Mouse (Mus musculus) forebrain, embryonic 16.5 days (tissue): ENCODE measurements around the gene Cds2. TPM values are rescaled to one million over a fixed set of nuclear protein-coding genes. Genes with fewer than 3 reads are reported as not detected.

Experiments used
- ATAC-seq: fragments of 200-750 bp; cut with Nextera tagmentation; 2 replicates; pipeline ENCODE4 v1.8.0; 2017; ENCODE audit warnings: mild to moderate bottlenecking, moderate library complexity
- H3K27ac ChIP-seq: fragments of 300-500 bp; sonication (generic); 2 replicates; pipeline ENCODE4 v1.5.1; 2014; ENCODE audit warnings: low read length, control low read depth
- H3K27me3 ChIP-seq: fragments of 300-500 bp; sonication (generic); replicated peaks from 2 replicates; pipeline ENCODE4 v1.6.1; 2014; ENCODE audit warnings: low read length; ENCODE audit not compliant: control insufficient read depth, insufficient read depth
- H3K36me3 ChIP-seq: fragments of 300-500 bp; sonication (generic); 2 replicates; pipeline ENCODE4 v1.6.1; 2014; ENCODE audit not compliant: control insufficient read depth, insufficient read depth
- H3K4me1 ChIP-seq: fragments of 300-500 bp; sonication (generic); replicated peaks from 2 replicates; pipeline ENCODE4 v1.6.1; 2014; ENCODE audit warnings: low read length; ENCODE audit not compliant: control insufficient read depth, insufficient read depth
- H3K4me2 ChIP-seq: fragments of 300-500 bp; sonication (generic); 2 replicates; pipeline ENCODE4 v1.6.1; 2014; ENCODE audit warnings: mild to moderate bottlenecking, low read length, control low read depth
- H3K4me3 ChIP-seq: fragments of 300-500 bp; sonication (generic); replicated peaks from 2 replicates; pipeline ENCODE4 v1.5.1; 2014; ENCODE audit warnings: mild to moderate bottlenecking, low read length, control low read depth
- H3K9ac ChIP-seq: fragments of 300-500 bp; sonication (generic); replicated peaks from 2 replicates; pipeline ENCODE4 v1.6.1; 2014; ENCODE audit warnings: low read depth, low read length, control low read depth
- H3K9me3 ChIP-seq: fragments of 300-500 bp; sonication (generic); 2 replicates; pipeline ENCODE4 v1.6.1; 2016; ENCODE audit warnings: low read length; ENCODE audit not compliant: control insufficient read depth
- WGBS: fragments of 180-500 bp; shearing (Covaris S2); extraction: QIAGEN DNeasy Blood & Tissue Kit; methylation state at CpG from one replicate; pipeline ENCODE4 v1.1.7; 2014; 5-methylcytosine and 5-hydroxymethylcytosine counted together
- polyA plus RNA-seq: library from polyadenylated mRNA; unstranded; fragments of >200 nt; fragmentation: Nextera tagmentation; extraction: Ambion mirVana; gene quantifications from 2 replicates; pipeline ENCODE4 v1.2.1, GENCODE M21; 2015

Cds2 gene
- polyA plus RNA-seq, 1 experiment from 2014 or later, result 27.9 TPM

DNA sequence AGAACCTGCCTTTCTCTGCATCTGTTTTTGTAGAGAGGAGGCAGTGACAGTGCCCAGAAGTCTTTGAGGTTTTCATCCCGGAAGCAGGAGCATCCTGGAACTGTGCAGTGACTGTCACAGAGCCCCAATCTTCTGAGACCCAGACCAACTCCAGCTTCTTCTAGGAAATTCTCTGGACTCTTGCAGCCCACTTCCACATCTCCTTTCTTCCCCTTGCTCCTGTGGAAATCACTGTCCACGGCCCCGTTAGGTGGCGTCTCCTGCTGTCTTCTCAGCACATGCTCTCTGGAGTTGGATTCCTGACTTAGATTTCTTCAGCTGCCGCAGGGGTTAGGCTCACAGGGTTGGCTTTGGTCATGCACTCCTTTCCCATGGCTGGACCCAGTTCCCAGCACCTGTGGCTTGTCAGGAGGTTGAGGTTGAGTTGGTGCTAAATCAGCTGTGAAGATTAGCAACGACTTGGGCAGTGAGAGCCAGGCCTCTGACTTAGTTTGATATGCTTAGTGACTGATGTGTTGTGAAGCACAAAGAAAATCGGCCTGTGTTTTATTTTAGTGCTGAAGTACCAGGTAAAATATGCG is 15.4 kb downstream of the Cds2 start:
- no peak for ATAC-seq
- whole genome bisulfite sequencing, result 79% methylated on average over 8 of the region's 8 CpGs
- Histone ChIP-seq H3K4me2 (no peak overlapping the region), H3K4me3 (no peak overlapping the region), H3K9ac (no peak overlapping the region), H3K4me1 (peaks cover 17% of the 10 kb centered on the region), H3K9me3 (no peaks in the 10 kb centered on the region), H3K36me3 (no peaks in the 10 kb centered on the region), H3K27ac (no peak overlapping the region), H3K27me3 (no peaks in the 10 kb centered on the region)

DNA sequence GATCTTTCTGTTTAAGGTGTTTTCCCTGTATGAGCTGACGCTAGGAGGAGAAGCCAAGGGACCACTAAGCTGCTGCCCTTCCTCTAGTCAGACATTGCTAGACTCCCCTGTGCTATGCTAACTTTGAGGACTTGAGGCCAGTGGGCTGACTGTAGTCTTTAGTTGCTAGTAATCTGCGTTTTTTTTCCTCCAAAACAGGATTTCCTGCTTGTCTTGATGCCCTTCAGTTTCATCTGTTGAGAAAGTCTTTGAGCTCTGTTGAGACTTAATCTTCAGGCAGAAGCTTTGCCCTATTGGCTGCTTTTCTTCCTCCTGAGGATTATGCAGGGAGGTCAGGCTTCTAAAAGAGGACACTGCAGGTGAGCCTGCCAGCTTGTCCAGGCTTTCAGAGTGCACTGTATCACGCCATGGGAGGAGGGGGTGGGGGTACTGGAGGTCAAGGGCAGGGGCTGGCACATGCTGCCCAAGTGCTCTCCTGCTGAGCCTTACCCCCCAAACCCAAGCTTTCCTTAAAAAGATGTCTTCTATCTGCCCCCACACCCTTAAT is 16.5 kb downstream of the Cds2 start:
- WGBS, result 55% methylated on average over 3 of the region's 3 CpGs
- no peaks in the 10 kb centered on the region for H3K36me3 ChIP-seq
- H3K4me2 ChIP-seq, result no peak overlapping the region
- peaks cover 23% of the 10 kb centered on the region for H3K4me1 ChIP-seq
- H3K9ac ChIP-seq, result no peak overlapping the region
- H3K27ac ChIP-seq, result no peak overlapping the region
- H3K4me3 ChIP-seq, result no peak overlapping the region
- no peaks in the 10 kb centered on the region for H3K27me3 ChIP-seq
- no peaks in the 10 kb centered on the region for H3K9me3 ChIP-seq
- no peak for ATAC-seq

DNA sequence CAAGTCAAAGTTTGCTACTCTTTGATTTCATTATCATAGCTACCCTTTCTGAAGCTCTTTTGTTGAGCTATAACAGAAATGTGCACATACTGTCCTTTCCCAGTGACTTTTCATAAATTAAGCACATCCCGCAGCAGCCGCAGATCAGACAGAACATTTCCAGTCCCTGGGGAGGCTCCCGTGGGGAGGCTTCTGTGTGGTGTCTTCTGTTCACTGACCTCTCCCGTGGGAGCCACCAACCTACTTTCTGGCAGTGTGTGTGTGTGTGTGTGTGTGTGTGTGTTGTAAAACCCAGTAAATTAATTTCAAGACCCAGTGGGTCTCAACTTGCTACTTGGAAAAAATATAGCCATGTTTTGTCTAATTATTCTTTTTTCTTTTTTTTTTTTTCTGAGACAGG is 17.0 kb downstream of the Cds2 start:
- 73% methylated on average over 4 of the region's 4 CpGs for WGBS
- no peak overlapping the region for H3K4me2 ChIP-seq
- H3K36me3 ChIP-seq, result no peaks in the 10 kb centered on the region
- ATAC-seq, result no peak
- H3K4me1 ChIP-seq, result peaks cover 23% of the 10 kb centered on the region
- H3K9ac ChIP-seq, result no peak overlapping the region
- H3K4me3 ChIP-seq, result no peak overlapping the region
- H3K27ac ChIP-seq, result no peak overlapping the region
- no peaks in the 10 kb centered on the region for H3K9me3 ChIP-seq
- no peaks in the 10 kb centered on the region for H3K27me3 ChIP-seq

DNA sequence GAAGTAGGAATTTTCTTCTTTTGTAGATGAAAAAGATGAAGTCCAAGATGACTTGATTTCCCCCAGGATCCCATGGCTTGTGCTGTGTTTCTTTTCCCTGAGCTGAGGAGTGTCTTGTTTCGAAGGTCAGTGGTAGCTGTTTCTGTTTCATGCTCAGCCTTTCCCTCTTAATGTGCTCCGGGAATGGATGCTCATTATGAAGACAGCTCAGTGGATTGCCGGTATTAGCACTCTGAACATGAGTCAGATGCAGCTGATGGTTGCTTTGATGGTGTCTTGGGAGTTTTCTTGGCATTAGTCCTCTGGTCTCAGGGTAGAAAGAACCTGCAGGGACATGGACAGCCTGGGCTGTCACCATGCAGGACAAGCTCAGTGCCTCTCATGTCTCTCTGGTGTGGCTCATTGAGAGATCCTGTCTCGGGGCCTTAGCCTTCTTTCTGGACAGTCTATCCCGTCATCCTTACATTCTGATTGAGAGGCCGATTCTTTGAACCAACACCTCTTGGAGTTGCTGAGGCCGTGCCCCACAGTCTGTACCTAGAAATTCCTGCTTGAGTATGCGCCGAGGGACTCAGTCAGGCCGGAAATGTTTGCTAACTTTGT is 17.7 kb downstream of the Cds2 start:
- 91% methylated on average over 10 of the region's 10 CpGs for WGBS
- ATAC-seq, result no peak
- Histone ChIP-seq H3K9ac (no peak overlapping the region), H3K4me1 (peaks cover 23% of the 10 kb centered on the region), H3K36me3 (no peaks in the 10 kb centered on the region), H3K4me2 (no peak overlapping the region), H3K4me3 (no peak overlapping the region), H3K27me3 (no peaks in the 10 kb centered on the region), H3K9me3 (no peaks in the 10 kb centered on the region), H3K27ac (no peak overlapping the region)

DNA sequence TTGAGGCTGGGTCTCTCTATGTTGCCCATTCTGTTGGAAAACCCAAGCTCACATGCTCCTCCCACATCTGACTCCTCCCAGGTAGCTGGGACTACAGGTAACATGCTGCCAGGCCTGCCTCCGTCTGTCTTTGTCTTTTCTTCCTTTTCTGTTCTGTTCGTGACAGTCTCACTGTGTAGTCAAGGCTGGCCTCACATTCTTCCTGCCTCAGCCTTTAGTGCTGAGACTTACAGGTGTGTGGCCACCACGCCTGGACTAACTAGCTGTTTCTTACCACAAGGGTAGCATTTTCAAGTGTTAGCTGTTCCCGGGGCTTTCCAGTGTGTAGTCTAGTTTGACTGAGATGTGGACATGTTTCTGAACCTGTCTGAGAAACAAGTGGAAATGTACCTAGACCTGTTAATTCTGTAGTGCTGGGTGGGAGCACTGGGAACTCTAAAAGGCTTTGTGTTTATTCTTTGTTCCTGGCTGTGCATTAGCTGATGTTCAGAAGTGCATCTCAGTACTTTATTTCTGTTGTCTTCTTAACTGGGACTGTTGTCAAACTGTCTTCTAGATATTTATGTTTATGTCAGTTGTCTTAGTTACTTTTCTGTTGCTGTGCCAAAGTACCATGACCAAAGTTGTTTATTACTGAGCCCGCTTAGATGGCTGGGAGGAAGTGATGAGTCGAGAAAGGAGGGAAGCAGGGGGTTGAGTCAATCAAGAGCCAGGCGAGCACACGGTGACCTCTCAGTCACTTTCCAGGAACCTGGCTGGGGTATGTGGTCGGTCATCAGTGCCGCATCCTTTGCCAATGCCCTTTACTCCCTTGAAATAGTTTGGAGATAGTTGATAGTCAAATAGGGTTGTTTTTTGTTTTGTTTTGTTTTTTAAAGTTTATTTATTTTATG is 18.9 kb downstream of the Cds2 start:
- Histone ChIP-seq H3K27me3 (no peaks in the 10 kb centered on the region), H3K4me2 (no peak overlapping the region), H3K27ac (no peak overlapping the region), H3K4me3 (no peak overlapping the region), H3K36me3 (no peaks in the 10 kb centered on the region), H3K4me1 (peaks cover 23% of the 10 kb centered on the region), H3K9me3 (no peaks in the 10 kb centered on the region), H3K9ac (no peak overlapping the region)
- ATAC-seq, result no peak
- 54% methylated on average over 10 of the region's 10 CpGs for WGBS

DNA sequence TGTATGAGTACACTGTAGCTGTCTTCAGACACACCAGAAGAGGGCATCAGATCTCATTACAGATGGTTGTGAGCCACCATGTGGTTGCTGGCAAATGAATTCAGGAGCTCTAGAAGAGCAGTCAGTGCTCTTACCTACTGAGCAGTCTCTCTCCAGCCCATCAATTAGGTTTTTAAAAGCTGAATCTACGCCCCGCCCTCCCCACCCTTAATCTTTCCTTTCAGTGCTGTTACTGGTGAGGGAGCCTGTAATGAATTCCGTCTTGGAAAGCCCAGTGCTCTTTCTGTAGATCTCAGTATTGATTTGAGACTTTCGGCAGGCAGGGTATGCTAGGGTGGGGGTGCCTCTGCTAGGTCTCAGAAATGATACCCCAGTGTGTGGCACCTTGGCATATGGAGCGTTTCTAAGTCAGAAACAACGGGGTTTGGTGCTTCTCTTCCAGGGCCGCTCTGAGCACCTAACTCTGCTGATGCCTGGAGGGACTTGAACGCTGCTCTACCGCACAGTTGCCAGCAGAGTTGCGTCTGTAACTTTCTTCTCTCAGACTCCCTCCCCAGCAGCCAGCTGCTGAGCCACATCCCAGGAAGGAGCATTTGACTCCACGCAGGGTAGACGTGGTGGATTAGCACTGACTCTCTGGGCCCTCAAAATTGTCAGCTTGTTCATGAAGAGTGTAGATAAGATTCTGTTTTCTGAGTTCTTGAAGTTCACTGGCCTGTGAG is 19.7 kb downstream of the Cds2 start:
- no peaks in the 10 kb centered on the region for H3K36me3 ChIP-seq
- no peak overlapping the region for H3K4me3 ChIP-seq
- ATAC-seq, result peak; percentile 66
- WGBS, result 4% methylated on average over 12 of the region's 12 CpGs
- peaks cover 23% of the 10 kb centered on the region for H3K4me1 ChIP-seq
- peak overlapping the region; percentile 37; the same call in 1 of the 2 replicates for H3K27ac ChIP-seq
- no peaks in the 10 kb centered on the region for H3K9me3 ChIP-seq
- H3K27me3 ChIP-seq, result no peaks in the 10 kb centered on the region
- no peak overlapping the region for H3K9ac ChIP-seq
- H3K4me2 ChIP-seq, result no peak overlapping the region

DNA sequence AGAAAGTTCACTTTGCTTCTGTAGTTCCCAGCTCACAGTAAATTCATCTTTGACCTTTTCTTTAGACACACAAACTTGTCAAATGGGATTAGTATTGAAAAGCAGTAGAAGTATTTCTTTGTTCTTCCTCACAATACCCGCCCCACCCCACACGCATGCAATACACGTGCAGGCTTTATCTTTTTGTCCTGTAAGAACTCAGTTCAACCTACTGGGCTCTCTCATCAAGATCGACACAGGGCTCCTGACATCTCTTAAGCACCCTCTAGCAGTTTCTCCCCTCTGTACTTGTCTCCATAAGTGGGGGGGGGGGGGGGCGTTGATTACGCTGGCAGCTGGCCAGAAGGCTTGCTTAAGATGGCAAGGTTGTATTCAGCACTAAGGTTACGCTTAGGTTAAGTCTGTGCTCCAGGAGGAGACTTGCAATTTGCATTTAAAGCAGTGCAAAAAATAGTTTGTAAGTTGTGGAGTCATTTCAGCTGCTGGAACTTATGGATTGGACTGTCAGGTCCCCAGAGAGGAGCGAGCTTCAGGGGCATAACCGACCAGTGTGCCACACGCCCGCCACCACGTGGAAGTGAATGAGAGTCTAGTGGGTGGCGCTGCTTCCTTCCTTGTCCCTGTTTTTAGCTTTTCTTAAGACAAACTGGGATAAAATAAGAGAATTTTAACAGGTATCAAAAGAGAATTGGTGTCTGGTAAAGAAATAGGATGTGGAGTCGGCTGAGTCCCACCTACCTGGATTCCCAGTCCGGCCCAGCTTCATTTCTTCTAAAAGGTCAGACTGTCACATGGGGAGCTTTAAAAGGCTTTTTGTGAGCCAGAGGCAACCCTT is 20.5 kb downstream of the Cds2 start:
- no peaks in the 10 kb centered on the region for H3K27me3 ChIP-seq
- H3K4me1 ChIP-seq, result peaks cover 23% of the 10 kb centered on the region
- H3K4me2 ChIP-seq, result no peak overlapping the region; the same call in 1 of the 2 replicates
- no peak overlapping the region for H3K9ac ChIP-seq
- ATAC-seq, result peak; percentile 51; the same call in 1 of the 2 replicates
- no peaks in the 10 kb centered on the region for H3K36me3 ChIP-seq
- no peaks in the 10 kb centered on the region for H3K9me3 ChIP-seq
- no peak overlapping the region for H3K4me3 ChIP-seq
- WGBS, result 22% methylated on average over 15 of the region's 15 CpGs
- peak overlapping the region; percentile 37 for H3K27ac ChIP-seq

DNA sequence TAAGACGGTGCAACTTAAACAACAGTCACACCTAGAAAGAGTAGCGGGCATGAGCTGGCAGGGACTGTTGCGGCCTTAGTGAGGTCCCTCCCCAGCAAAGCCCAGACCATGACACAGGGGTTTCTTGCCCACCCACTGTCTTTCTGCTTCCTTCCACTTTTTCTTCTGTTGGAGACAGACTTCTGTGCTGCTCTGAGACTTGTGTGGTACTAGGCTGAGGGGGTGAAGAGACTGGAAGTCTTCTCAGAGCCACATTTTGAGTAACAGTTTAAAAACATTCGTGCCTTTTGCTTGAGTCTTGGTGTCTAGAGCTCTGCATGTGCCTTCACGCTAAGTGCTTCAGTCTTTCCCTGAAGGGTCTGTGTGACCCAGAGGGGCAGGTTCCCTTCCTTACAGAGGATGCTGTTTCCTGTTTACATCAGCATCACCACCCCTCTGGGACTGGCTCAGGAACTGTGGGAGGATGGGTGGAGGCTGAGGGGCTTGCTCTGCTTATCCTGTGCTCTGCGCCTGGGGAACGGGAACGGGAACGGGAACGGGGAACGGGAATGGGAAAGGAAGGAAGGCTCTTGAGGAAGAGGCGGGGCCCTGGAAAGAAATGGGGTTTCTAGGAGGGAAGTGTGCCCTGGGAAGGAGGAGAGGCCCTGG is 21.7 kb downstream of the Cds2 start:
- no peak for ATAC-seq
- Histone ChIP-seq H3K4me1 (peaks cover 23% of the 10 kb centered on the region), H3K9ac (no peak overlapping the region), H3K27ac (no peak overlapping the region), H3K36me3 (no peaks in the 10 kb centered on the region), H3K27me3 (no peaks in the 10 kb centered on the region), H3K9me3 (no peaks in the 10 kb centered on the region), H3K4me3 (no peak overlapping the region), H3K4me2 (no peak overlapping the region)
- 86% methylated on average over 12 of the region's 12 CpGs for WGBS
